Mouse (Mus musculus) megakaryocyte, adult 5-6 weeks (primary cell): ENCODE results near the gene Kcng3. TPM values are rescaled to one million over a fixed set of nuclear protein-coding genes. Genes with fewer than 3 reads are reported as not detected.
A peak's percentile ranks its signal among the peaks of the same experiment; 100 is the strongest.

ENCODE experiments used
- ATAC-seq: 2 replicates; pipeline ENCODE4 v1.8.0; 2016; ENCODE audit warnings: mild to moderate bottlenecking, inconsistent platforms; ENCODE audit not compliant: poor library complexity, severe bottlenecking
- total RNA-seq, 2 experiments: library from RNA; stranded (forward) in 1 of 2; stranded (reverse) in 1 of 2; fragments of 153-499, 151-499 nt in 1 of 2; fragments of 221-1000, 200-1000 nt in 1 of 2; gene quantifications; 2 replicates each; pipeline versions ENCODE4 v1.2.3 to v1.2.4; 2015 to 2017

The Kcng3 gene
- total RNA-seq, 2 experiments from 2014 or later: not detected

GRCm38 (mm10) chr17:83632653-83633570 lies 1.2 kb upstream of the Kcng3 start:
- ATAC-seq: peak; percentile 80

GRCm38 (mm10) chr17:83630787-83631678 lies 662 bp downstream of the Kcng3 start:
- ATAC-seq: peak; percentile 35; the same call in 1 of the 2 replicates

- no peak for ATAC-seq
Observed at GRCm38 (mm10) chr17:83613907-83614306, 17.8 kb downstream of the Kcng3 start.

- no peak for ATAC-seq
Observed at GRCm38 (mm10) chr17:83609532-83609931, 22.2 kb downstream of the Kcng3 start.

GRCm38 (mm10) chr17:83600976-83601375 lies 30.7 kb downstream of the Kcng3 start:
- no peak for ATAC-seq

GRCm38 (mm10) chr17:83595966-83596365 lies 35.7 kb downstream of the Kcng3 start:
- ATAC-seq: no peak

GRCm38 (mm10) chr17:83594526-83594925 lies 37.2 kb downstream of the Kcng3 start:
- ATAC-seq: no peak

- ATAC-seq: no peak
Observed at GRCm38 (mm10) chr17:83593396-83593795, 38.3 kb downstream of the Kcng3 start.

- no peak for ATAC-seq
Observed at GRCm38 (mm10) chr17:83588663-83589341, 42.9 kb downstream of the Kcng3 start.

GRCm38 (mm10) chr17:83587731-83588130 lies 44.0 kb downstream of the Kcng3 start:
- ATAC-seq: no peak

- no peak for ATAC-seq
Observed at GRCm38 (mm10) chr17:83582585-83582984, 49.1 kb downstream of the Kcng3 start.

- ATAC-seq: peak; percentile 73
Observed at GRCm38 (mm10) chr17:83580734-83581133, 51.0 kb downstream of the Kcng3 start.

GRCm38 (mm10) chr17:83576810-83577371 lies 54.8 kb downstream of the Kcng3 start:
- ATAC-seq: no peak

GRCm38 (mm10) chr17:83574615-83575014 lies 57.1 kb downstream of the Kcng3 start:
- no peak for ATAC-seq

- ATAC-seq: no peak
Observed at GRCm38 (mm10) chr17:83573128-83573527, 58.6 kb downstream of the Kcng3 start.

GRCm38 (mm10) chr17:83572366-83572765 lies 59.3 kb downstream of the Kcng3 start:
- no peak for ATAC-seq

- ATAC-seq: no peak
Observed at GRCm38 (mm10) chr17:83567375-83567774, 64.3 kb downstream of the Kcng3 start.

GRCm38 (mm10) chr17:83565506-83565905 lies 66.2 kb downstream of the Kcng3 start:
- ATAC-seq: no peak

- ATAC-seq: no peak
Observed at GRCm38 (mm10) chr17:83564119-83564820, 67.4 kb downstream of the Kcng3 start.

- ATAC-seq: peak; percentile 67; the same call in 1 of the 2 replicates
Observed at GRCm38 (mm10) chr17:83563703-83564111, 68.0 kb downstream of the Kcng3 start.
